ENCODE assay signal across 14 mouse cellular contexts in the genomic region with DNA sequence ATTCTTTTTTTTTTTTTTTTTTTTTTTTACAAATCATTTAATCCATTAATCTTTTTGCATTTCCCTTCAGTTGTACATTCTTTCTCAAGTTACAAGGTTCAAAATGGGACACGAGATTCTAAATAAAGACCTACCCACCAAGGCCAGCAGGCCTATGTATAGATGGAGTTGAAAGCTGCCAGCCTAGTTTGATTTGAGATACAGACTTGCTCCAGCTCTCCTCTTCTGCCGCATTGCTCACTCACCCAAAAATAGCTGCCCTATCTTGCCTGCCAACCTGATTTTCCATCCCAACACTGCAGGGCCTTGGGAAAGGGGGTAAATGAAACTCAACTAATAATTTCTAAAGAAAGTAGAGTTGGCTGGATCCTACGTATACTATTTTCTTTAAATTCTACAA.
DNase-seq lines count a peak whose midpoint lies in the region; ATAC-seq and TF ChIP-seq lines count a peak whose summit lies in the region.
"Had no signal": no experiment of that assay in that cellular context is flagged by ENCODE, and none has a peak within 500 bp of the region (broad histone marks: within the 10 kb centered on the region; RNA-seq: fewer than 3 reads in every experiment).

No protein-coding gene starts in this region.

- no peak overlapping the region for H3K4me2 ChIP-seq in intestine, embryonic 15.5 days (replicated peaks)
- H3K4me2 ChIP-seq: hindbrain, embryonic 14.5 days; liver, embryonic 15.5 days had no signal

- H3K4me3 ChIP-seq in layer of hippocampus, adult 2 months = no peak overlapping the region
- no peak overlapping the region for H3K4me3 ChIP-seq in heart, embryonic 10.5 days
- no peak overlapping the region for H3K4me3 ChIP-seq in intestine, embryonic 15.5 days (replicated peaks)
- H3K4me3 ChIP-seq: liver, embryonic 15.5 days; midbrain, embryonic 10.5 days had no signal

- TF ChIP-seq CTCF in layer of hippocampus, adult 2 months (conservative IDR thresholded peaks at IDR 0.05) = no peak

- 26% methylated on average over 3 of the region's 3 CpGs for WGBS in heart, embryonic 10.5 days
- 72% methylated on average over 3 of the region's 3 CpGs for WGBS in intestine, embryonic 15.5 days

- ATAC-seq in intestine, embryonic 15.5 days = no peak
- ATAC-seq: Patski had no signal

- no peak overlapping the region for H3K27ac ChIP-seq in layer of hippocampus, adult 2 months
- peak overlapping the region; percentile 88 for H3K27ac ChIP-seq in heart, embryonic 10.5 days
- H3K27ac ChIP-seq in intestine, embryonic 15.5 days = no peak overlapping the region
- H3K27ac ChIP-seq: hindbrain, embryonic 14.5 days; liver, embryonic 15.5 days; midbrain, embryonic 10.5 days had no signal

- peaks cover 16% of the 10 kb centered on the region; the same call in 1 of the 2 replicates for H3K4me1 ChIP-seq in heart, embryonic 10.5 days
- no peaks in the 10 kb centered on the region for H3K4me1 ChIP-seq in intestine, embryonic 15.5 days (replicated peaks)
- H3K4me1 ChIP-seq: liver, embryonic 15.5 days; midbrain, embryonic 10.5 days had no signal

- H3K36me3 ChIP-seq in heart, embryonic 10.5 days = no peaks in the 10 kb centered on the region
- H3K36me3 ChIP-seq in intestine, embryonic 15.5 days = no peaks in the 10 kb centered on the region
- H3K36me3 ChIP-seq: liver, embryonic 15.5 days; midbrain, embryonic 10.5 days had no signal

- H3K9ac ChIP-seq in intestine, embryonic 15.5 days = no peak overlapping the region
- H3K9ac ChIP-seq: hindbrain, embryonic 14.5 days; liver, embryonic 15.5 days had no signal

- peak; percentile 3 for DNase-seq in cerebellum, adult 9-10 months
- no peak for DNase-seq in cerebellum, adult 9-11 months
- peak; percentile 8 to 23 for DNase-seq in layer of hippocampus, adult 2 months (ENCODE audit: low spot score in 2 of 2)
- DNase-seq in layer of hippocampus, adult 9-10 months (ENCODE audit: low spot score) = no peak
- DNase-seq in heart, embryonic 10.5 days (ENCODE audit: low spot score) = peak; percentile 85
- DNase-seq in heart, postnatal 4 days = peak; percentile 59
- no peak for DNase-seq in kidney, postnatal 25 days
- DNase-seq: kidney, adult 2 months; thymus, adult 2 months had no signal

- H3K27me3 ChIP-seq in heart, embryonic 10.5 days (ENCODE audit: insufficient read depth, poor library complexity, severe bottlenecking) = no peaks in the 10 kb centered on the region
- H3K27me3 ChIP-seq in intestine, embryonic 15.5 days (replicated peaks) = no peaks in the 10 kb centered on the region
- H3K27me3 ChIP-seq: liver, embryonic 15.5 days; Patski had no signal

- H3K9me3 ChIP-seq in heart, embryonic 10.5 days = no peaks in the 10 kb centered on the region
- no peaks in the 10 kb centered on the region for H3K9me3 ChIP-seq in intestine, embryonic 15.5 days
- H3K9me3 ChIP-seq: liver, embryonic 15.5 days; midbrain, embryonic 10.5 days had no signal

Comparison
In these comparisons a context has a peak if more than half of its experiments do, and no peak if none do; other contexts are left out.
1. DNase-seq: peak in cerebellum, adult 9-10 months (single experiment), layer of hippocampus, adult 2 months (2 of 2), heart, embryonic 10.5 days (single experiment) and heart, postnatal 4 days (single experiment); none in cerebellum, adult 9-11 months (single experiment), layer of hippocampus, adult 9-10 months (single experiment) and kidney, postnatal 25 days (0 of 2).